Mouse (Mus musculus) 3T3-L1 (cell line): Measurements from ENCODE around the gene Tbx15.
A peak's percentile ranks its signal among the peaks of the same experiment; 100 is the strongest.

Experiments
- DNase-seq: peaks from one replicate; pipeline ENCODE4 v3.0.0-alpha.2; 2015; ENCODE audit warnings: low read depth, low spot score

Tbx15 gene

GRCm38 (mm10) chr3:99240213-99240720 is at the start of gene Tbx15:
Tbx15 (plus strand) TSS chr3:99240381.
- no peak for DNase-seq

GRCm38 (mm10) chr3:99193576-99193975 is 46.6 kb upstream of the Tbx15 start:
- no peak for DNase-seq

GRCm38 (mm10) chr3:99203331-99203730 is 36.9 kb upstream of the Tbx15 start:
- peak; percentile 21 for DNase-seq

- DNase-seq, result no peak
Measured at GRCm38 (mm10) chr3:99208416-99208815, 31.8 kb upstream of the Tbx15 start.

- no peak for DNase-seq
Measured at GRCm38 (mm10) chr3:99211105-99211698, 29.0 kb upstream of the Tbx15 start.

- no peak for DNase-seq
Measured at GRCm38 (mm10) chr3:99227807-99228206, 12.4 kb upstream of the Tbx15 start.

- peak; percentile 88 for DNase-seq
Measured at GRCm38 (mm10) chr3:99233393-99234318, 6.5 kb upstream of the Tbx15 start.

- DNase-seq, result no peak
Measured at GRCm38 (mm10) chr3:99234319-99234869, 5.8 kb upstream of the Tbx15 start.

- no peak for DNase-seq
Measured at GRCm38 (mm10) chr3:99235116-99235803, 4.9 kb upstream of the Tbx15 start.

GRCm38 (mm10) chr3:99235804-99236755 is 4.1 kb upstream of the Tbx15 start:
- no peak for DNase-seq

GRCm38 (mm10) chr3:99238691-99239090 is 1.5 kb upstream of the Tbx15 start:
- DNase-seq, result no peak

GRCm38 (mm10) chr3:99239301-99240045 is 708 bp upstream of the Tbx15 start:
- no peak for DNase-seq

- DNase-seq, result peak; percentile 44
Measured at GRCm38 (mm10) chr3:99240811-99241738, 894 bp downstream of the Tbx15 start.

GRCm38 (mm10) chr3:99242481-99242880 is 2.3 kb downstream of the Tbx15 start:
- no peak for DNase-seq

- DNase-seq, result no peak
Measured at GRCm38 (mm10) chr3:99245341-99245740, 5.2 kb downstream of the Tbx15 start.

- no peak for DNase-seq
Measured at GRCm38 (mm10) chr3:99246629-99247028, 6.4 kb downstream of the Tbx15 start.

- DNase-seq, result no peak
Measured at GRCm38 (mm10) chr3:99247586-99247985, 7.4 kb downstream of the Tbx15 start.

- DNase-seq, result no peak
Measured at GRCm38 (mm10) chr3:99247996-99248801, 8.0 kb downstream of the Tbx15 start.
